Mouse (Mus musculus) C2C12 (cell line): ENCODE results near the gene Ccdc146. TPM values are rescaled to one million over a fixed set of nuclear protein-coding genes. Genes with fewer than 3 reads are reported as not detected.

Source experiments
- H3K27me3 ChIP-seq: one replicate; pipeline ENCODE4 v1.6.1; 2011; ENCODE audit not compliant: control insufficient read depth, insufficient read depth, insufficient read length
- H3K36me3 ChIP-seq: one replicate; pipeline ENCODE4 v1.6.1; 2011; ENCODE audit not compliant: control insufficient read depth, insufficient read depth
- H3K4me3 ChIP-seq: one replicate; pipeline ENCODE4 v1.5.1; 2011; ENCODE audit warnings: mild to moderate bottlenecking, control low read depth; ENCODE audit not compliant: poor library complexity, insufficient read depth, severe bottlenecking
- H3K79me2 ChIP-seq: one replicate; pipeline ENCODE4 v1.6.1; 2011; ENCODE audit not compliant: control insufficient read depth, insufficient read depth
- H3K79me3 ChIP-seq: one replicate; pipeline ENCODE4 v1.6.1; 2011; ENCODE audit warnings: low read depth, control low read depth
- H3ac ChIP-seq: one replicate; pipeline ENCODE3; 2011; ENCODE audit warnings: low read depth; ENCODE audit not compliant: control insufficient read depth, insufficient read length
- CEBPB ChIP-seq: IDR thresholded peaks from one replicate; pipeline ENCODE4 v1.6.1; 2011; ENCODE audit warnings: low read depth, mild to moderate bottlenecking, control low read depth, moderate library complexity
- CTCF ChIP-seq: IDR thresholded peaks from one replicate; pipeline ENCODE4 v1.5.1; 2011; ENCODE audit not compliant: control insufficient read depth, insufficient read depth, insufficient read length
- FOSL1 ChIP-seq: IDR thresholded peaks from one replicate; pipeline ENCODE4 v1.8.0; 2011; ENCODE audit warnings: mild to moderate bottlenecking, low read length; ENCODE audit not compliant: poor library complexity, insufficient read depth, severe bottlenecking
- MAX ChIP-seq: IDR thresholded peaks from one replicate; pipeline ENCODE4 v1.6.1; 2011; ENCODE audit warnings: mild to moderate bottlenecking, control low read depth
- MYOD1 ChIP-seq: IDR thresholded peaks from one replicate; pipeline ENCODE4 v1.6.1; 2011; ENCODE audit warnings: low read depth; ENCODE audit not compliant: control insufficient read depth, insufficient read length
- MYOG ChIP-seq: IDR thresholded peaks from one replicate; pipeline ENCODE4 v1.6.1; 2011; ENCODE audit not compliant: control insufficient read depth, insufficient read length; ENCODE audit errors: extremely low read depth
- USF1 ChIP-seq: IDR thresholded peaks from one replicate; pipeline ENCODE4 v1.6.1; 2011; ENCODE audit warnings: low read depth, mild to moderate bottlenecking, control low read depth, moderate library complexity
- polyA plus RNA-seq: library from polyadenylated mRNA; unstranded; fragments of >200 nt; fragmentation: generic; extraction: Trizol; gene quantifications from one replicate; pipeline ENCODE4 v1.2.1, GENCODE M21; 2012; ENCODE audit warnings: missing spikeins

The Ccdc146 gene
- polyA plus RNA-seq, 1 experiment = not detected

- Histone ChIP-seq H3K27me3 (no peaks in the 10 kb centered on the region), H3K79me2 (no peaks in the 10 kb centered on the region), H3K36me3 (peaks cover 9% of the 10 kb centered on the region), H3ac (no peak overlapping the region), H3K4me3 (no peak overlapping the region), H3K79me3 (no peaks in the 10 kb centered on the region)
- TF ChIP-seq MAX = no peak
Measured at GRCm38 (mm10) chr5:21254731-21255525, 169.5 kb downstream of the Ccdc146 start.

GRCm38 (mm10) chr5:21248834-21249233 lies 175.6 kb downstream of the Ccdc146 start:
- Histone ChIP-seq H3K36me3 (no peaks in the 10 kb centered on the region), H3K27me3 (no peaks in the 10 kb centered on the region), H3ac (no peak overlapping the region), H3K79me2 (no peaks in the 10 kb centered on the region), H3K79me3 (no peaks in the 10 kb centered on the region), H3K4me3 (no peak overlapping the region)
- no peak for TF ChIP-seq CEBPB
- no peak for TF ChIP-seq MYOD1
- no peak for TF ChIP-seq FOSL1
- TF ChIP-seq USF1 = no peak
- TF ChIP-seq MAX = no peak
- TF ChIP-seq CTCF = no peak
- TF ChIP-seq MYOG = no peak

- TF ChIP-seq MAX (no peak), MYOD1 (peak; percentile 78), USF1 (no peak)
- no peak overlapping the region for H3ac ChIP-seq
- no peaks in the 10 kb centered on the region for H3K27me3 ChIP-seq
- no peaks in the 10 kb centered on the region for H3K79me3 ChIP-seq
- H3K4me3 ChIP-seq = no peak overlapping the region
- no peaks in the 10 kb centered on the region for H3K79me2 ChIP-seq
- H3K36me3 ChIP-seq = no peaks in the 10 kb centered on the region
Measured at GRCm38 (mm10) chr5:21247916-21248315, 176.6 kb downstream of the Ccdc146 start.

GRCm38 (mm10) chr5:21246794-21247193 lies 177.7 kb downstream of the Ccdc146 start:
- Histone ChIP-seq H3ac (no peak overlapping the region), H3K27me3 (no peaks in the 10 kb centered on the region), H3K79me3 (no peaks in the 10 kb centered on the region), H3K79me2 (no peaks in the 10 kb centered on the region), H3K4me3 (no peak overlapping the region), H3K36me3 (no peaks in the 10 kb centered on the region)
- TF ChIP-seq USF1 (no peak), CEBPB (no peak), MYOG (no peak), CTCF (no peak), MAX (no peak), FOSL1 (peak; percentile 77), MYOD1 (peak; percentile 24)

GRCm38 (mm10) chr5:21245241-21245640 lies 179.2 kb downstream of the Ccdc146 start:
- no peak overlapping the region for H3K4me3 ChIP-seq
- no peaks in the 10 kb centered on the region for H3K36me3 ChIP-seq
- H3ac ChIP-seq = no peak overlapping the region
- H3K79me2 ChIP-seq = no peaks in the 10 kb centered on the region
- no peaks in the 10 kb centered on the region for H3K27me3 ChIP-seq
- no peak for TF ChIP-seq MAX
- no peak for TF ChIP-seq USF1
- TF ChIP-seq MYOD1 = no peak
- H3K79me3 ChIP-seq = no peaks in the 10 kb centered on the region

- no peaks in the 10 kb centered on the region for H3K79me2 ChIP-seq
- no peak overlapping the region for H3ac ChIP-seq
- TF ChIP-seq MYOD1 = no peak
- H3K36me3 ChIP-seq = no peaks in the 10 kb centered on the region
- H3K27me3 ChIP-seq = no peaks in the 10 kb centered on the region
- no peak overlapping the region for H3K4me3 ChIP-seq
- no peaks in the 10 kb centered on the region for H3K79me3 ChIP-seq
Measured at GRCm38 (mm10) chr5:21244575-21244974, 179.9 kb downstream of the Ccdc146 start.

Other genes starting within 250 kb of the Ccdc146 start
- gene Gsap, start 238.4 kb downstream of the Ccdc146 start, polyA plus RNA-seq = 4.5 TPM
- 0.25 TPM for gene Fgl2, start 52.0 kb downstream of the Ccdc146 start, polyA plus RNA-seq
- gene Fam185a, start 281 bp upstream of the Ccdc146 start, polyA plus RNA-seq = 2.8 TPM
- gene Lrrc17, start 118.9 kb upstream of the Ccdc146 start, polyA plus RNA-seq = 22.7 TPM
- gene Fbxl13, start 221.0 kb upstream of the Ccdc146 start, polyA plus RNA-seq = 0.07 TPM
- 13.3 TPM for gene Armc10, start 221.1 kb upstream of the Ccdc146 start, polyA plus RNA-seq